Mouse (Mus musculus): Measurements from ENCODE around the gene Nptx2. TPM values are rescaled to one million over a fixed set of nuclear protein-coding genes. Genes with fewer than 3 reads are reported as not detected.

Gene Nptx2
- polyA plus RNA-seq, 1 experiment from 2014 or later: 0.23 TPM

DNA sequence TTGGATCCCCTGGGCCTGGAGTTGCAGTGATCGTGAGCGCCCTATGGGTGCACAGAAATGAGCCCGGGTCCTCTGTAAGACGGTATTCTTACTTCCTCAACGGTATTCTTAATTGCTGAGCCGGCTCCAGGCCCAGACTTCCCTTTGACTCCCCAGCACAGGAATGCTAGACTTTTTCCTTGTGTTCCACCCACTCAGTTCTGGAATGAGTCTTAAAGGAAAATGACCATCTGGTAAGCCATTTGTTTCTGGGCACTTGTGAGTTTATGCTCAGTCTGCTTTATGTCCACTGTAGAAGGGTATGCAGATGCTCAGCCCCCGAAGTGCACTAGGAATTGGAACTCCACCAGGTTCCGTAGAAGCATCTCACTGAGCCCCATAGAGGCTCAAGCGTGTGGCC lies 4.3 kb downstream of the Nptx2 start:
- no peak for DNase-seq (ENCODE audit: low spot score)
- Histone ChIP-seq H3K9ac (ENCODE audit: low read length) (no peak overlapping the region), H3K4me1 (ENCODE audit: control insufficient read depth, insufficient read depth, low read length) (no peaks in the 10 kb centered on the region; the same call in 1 of the 2 replicates), H3K4me2 (ENCODE audit: low read depth, severe bottlenecking) (no peak overlapping the region), H3K9me3 (ENCODE audit: control insufficient read depth, low read length) (no peaks in the 10 kb centered on the region), H3K36me3 (ENCODE audit: control insufficient read depth, insufficient read depth, low read length) (no peaks in the 10 kb centered on the region), H3K4me3 (ENCODE audit: low read depth, low read length) (no peak overlapping the region), H3K27ac (replicated peaks; ENCODE audit: low read depth, low read length) (no peak overlapping the region), H3K27me3 (ENCODE audit: control insufficient read depth, insufficient read depth, low read length) (peaks cover 29% of the 10 kb centered on the region)
- 67% methylated on average over 9 of the region's 9 CpGs for WGBS
- no peak for ATAC-seq (ENCODE audit: insufficient number of reproducible peaks, low FRiP score, low TSS enrichment, low read depth)

DNA sequence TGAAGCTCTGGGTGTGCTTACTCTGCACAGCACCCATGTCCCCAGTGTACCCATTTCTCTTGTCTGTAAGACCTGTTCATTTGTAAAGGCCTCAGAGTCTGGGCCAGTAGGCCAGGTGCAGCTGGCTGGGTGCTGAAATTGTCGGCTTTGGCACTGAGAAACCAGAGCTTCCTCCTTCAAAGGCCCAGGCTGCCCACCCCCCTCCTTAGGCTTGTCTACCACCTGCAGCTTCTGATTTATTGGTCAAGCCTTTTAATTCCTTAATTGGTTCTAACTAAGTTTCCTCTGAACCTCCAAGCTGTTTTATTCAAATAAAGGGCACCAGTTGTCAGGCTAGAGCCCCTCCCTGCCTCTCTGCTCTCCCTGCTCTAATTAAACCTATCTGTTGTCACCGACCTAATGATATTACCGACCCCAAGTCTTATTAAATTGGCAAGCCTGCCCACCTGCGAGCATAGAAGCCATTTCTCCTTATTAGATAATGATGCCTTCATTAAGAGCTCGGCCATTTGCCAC lies 5.0 kb downstream of the Nptx2 start:
- no peak for DNase-seq (ENCODE audit: low spot score)
- Histone ChIP-seq H3K4me3 (ENCODE audit: low read depth, low read length) (no peak overlapping the region), H3K4me2 (ENCODE audit: low read depth, severe bottlenecking) (no peak overlapping the region), H3K9ac (ENCODE audit: low read length) (no peak overlapping the region), H3K9me3 (ENCODE audit: control insufficient read depth, low read length) (no peaks in the 10 kb centered on the region), H3K36me3 (ENCODE audit: control insufficient read depth, insufficient read depth, low read length) (no peaks in the 10 kb centered on the region), H3K27me3 (ENCODE audit: control insufficient read depth, insufficient read depth, low read length) (peaks cover 25% of the 10 kb centered on the region), H3K4me1 (ENCODE audit: control insufficient read depth, insufficient read depth, low read length) (no peaks in the 10 kb centered on the region; the same call in 1 of the 2 replicates), H3K27ac (replicated peaks; ENCODE audit: low read depth, low read length) (no peak overlapping the region)
- no peak for ATAC-seq (ENCODE audit: insufficient number of reproducible peaks, low FRiP score, low TSS enrichment, low read depth)
- WGBS: 23% methylated on average over 5 of the region's 5 CpGs

- H3K36me3 ChIP-seq (ENCODE audit: control insufficient read depth, insufficient read depth, low read length): no peaks in the 10 kb centered on the region
- WGBS: 42% methylated on average over 10 of the region's 10 CpGs
- H3K4me2 ChIP-seq (ENCODE audit: low read depth, severe bottlenecking): no peak overlapping the region
- no peak overlapping the region for H3K9ac ChIP-seq (ENCODE audit: low read length)
- DNase-seq (ENCODE audit: low spot score): no peak
- no peaks in the 10 kb centered on the region; the same call in 1 of the 2 replicates for H3K9me3 ChIP-seq (ENCODE audit: control insufficient read depth, low read length)
- H3K27ac ChIP-seq (replicated peaks; ENCODE audit: low read depth, low read length): no peak overlapping the region
- no peak overlapping the region for H3K4me3 ChIP-seq (ENCODE audit: low read depth, low read length)
- no peaks in the 10 kb centered on the region for H3K4me1 ChIP-seq (ENCODE audit: control insufficient read depth, insufficient read depth, low read length)
- no peaks in the 10 kb centered on the region for H3K27me3 ChIP-seq (ENCODE audit: control insufficient read depth, insufficient read depth, low read length)
- no peak for ATAC-seq (ENCODE audit: insufficient number of reproducible peaks, low FRiP score, low TSS enrichment, low read depth)
Observed at GRCm38 (mm10) chr5:144556710-144557109, 11.0 kb downstream of the Nptx2 start.

DNA sequence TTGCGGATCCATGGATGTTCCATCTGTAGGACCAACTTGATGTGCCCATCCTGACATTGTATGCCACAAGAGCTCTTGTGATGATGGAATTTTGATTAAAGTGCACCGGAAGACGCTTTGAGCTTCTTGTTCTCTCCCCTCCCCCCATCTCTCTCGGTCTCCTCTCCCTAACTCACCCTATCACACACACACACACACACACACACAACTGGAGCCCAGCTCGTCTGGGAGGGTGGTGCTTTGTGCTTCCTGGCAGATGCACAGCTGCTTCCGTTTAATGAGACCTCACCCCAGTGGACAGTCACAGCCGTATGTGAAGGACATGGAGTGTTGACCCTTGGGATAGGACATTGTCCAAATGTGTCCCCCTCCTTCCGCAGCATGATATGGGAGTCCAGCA lies 11.7 kb downstream of the Nptx2 start:
- no peak overlapping the region for H3K4me2 ChIP-seq (ENCODE audit: low read depth, severe bottlenecking)
- no peak overlapping the region for H3K4me3 ChIP-seq (ENCODE audit: low read depth, low read length)
- H3K9me3 ChIP-seq (ENCODE audit: control insufficient read depth, low read length): no peaks in the 10 kb centered on the region; the same call in 1 of the 2 replicates
- H3K27ac ChIP-seq (replicated peaks; ENCODE audit: low read depth, low read length): no peak overlapping the region
- H3K27me3 ChIP-seq (ENCODE audit: control insufficient read depth, insufficient read depth, low read length): no peaks in the 10 kb centered on the region
- no peak for ATAC-seq (ENCODE audit: insufficient number of reproducible peaks, low FRiP score, low TSS enrichment, low read depth)
- H3K4me1 ChIP-seq (ENCODE audit: control insufficient read depth, insufficient read depth, low read length): no peaks in the 10 kb centered on the region
- no peak for DNase-seq (ENCODE audit: low spot score)
- WGBS: 57% methylated on average over 8 of the region's 8 CpGs
- no peak overlapping the region for H3K9ac ChIP-seq (ENCODE audit: low read length)
- no peaks in the 10 kb centered on the region for H3K36me3 ChIP-seq (ENCODE audit: control insufficient read depth, insufficient read depth, low read length)

GRCm38 (mm10) chr5:144558481-144558880 lies 12.8 kb downstream of the Nptx2 start:
- ATAC-seq (ENCODE audit: insufficient number of reproducible peaks, low FRiP score, low TSS enrichment, low read depth) (no peak), DNase-seq (ENCODE audit: low spot score) (no peak)
- Histone ChIP-seq H3K36me3 (ENCODE audit: control insufficient read depth, insufficient read depth, low read length) (no peaks in the 10 kb centered on the region), H3K9me3 (ENCODE audit: control insufficient read depth, low read length) (no peaks in the 10 kb centered on the region; the same call in 1 of the 2 replicates), H3K9ac (ENCODE audit: low read length) (no peak overlapping the region), H3K27me3 (ENCODE audit: control insufficient read depth, insufficient read depth, low read length) (no peaks in the 10 kb centered on the region), H3K4me3 (ENCODE audit: low read depth, low read length) (no peak overlapping the region), H3K4me2 (ENCODE audit: low read depth, severe bottlenecking) (no peak overlapping the region), H3K4me1 (ENCODE audit: control insufficient read depth, insufficient read depth, low read length) (no peaks in the 10 kb centered on the region), H3K27ac (replicated peaks; ENCODE audit: low read depth, low read length) (no peak overlapping the region)

- no peak overlapping the region for H3K4me3 ChIP-seq (ENCODE audit: low read depth, low read length)
- no peak for DNase-seq (ENCODE audit: low spot score)
- H3K4me1 ChIP-seq (ENCODE audit: control insufficient read depth, insufficient read depth, low read length): no peaks in the 10 kb centered on the region
- no peak overlapping the region for H3K27ac ChIP-seq (replicated peaks; ENCODE audit: low read depth, low read length)
- no peak for ATAC-seq (ENCODE audit: insufficient number of reproducible peaks, low FRiP score, low TSS enrichment, low read depth)
- WGBS: 81% methylated on average over 4 of the region's 4 CpGs
- no peaks in the 10 kb centered on the region for H3K36me3 ChIP-seq (ENCODE audit: control insufficient read depth, insufficient read depth, low read length)
- no peaks in the 10 kb centered on the region for H3K9me3 ChIP-seq (ENCODE audit: control insufficient read depth, low read length)
- H3K27me3 ChIP-seq (ENCODE audit: control insufficient read depth, insufficient read depth, low read length): no peaks in the 10 kb centered on the region
- no peak overlapping the region for H3K4me2 ChIP-seq (ENCODE audit: low read depth, severe bottlenecking)
- H3K9ac ChIP-seq (ENCODE audit: low read length): no peak overlapping the region
Observed at GRCm38 (mm10) chr5:144565739-144566138, 20.0 kb downstream of the Nptx2 start.

- DNase-seq (ENCODE audit: low spot score): no peak
- Histone ChIP-seq H3K27me3 (ENCODE audit: control insufficient read depth, insufficient read depth, low read length) (no peaks in the 10 kb centered on the region), H3K36me3 (ENCODE audit: control insufficient read depth, insufficient read depth, low read length) (no peaks in the 10 kb centered on the region), H3K9me3 (ENCODE audit: control insufficient read depth, low read length) (no peaks in the 10 kb centered on the region), H3K4me2 (ENCODE audit: low read depth, severe bottlenecking) (no peak overlapping the region), H3K4me1 (ENCODE audit: control insufficient read depth, insufficient read depth, low read length) (no peaks in the 10 kb centered on the region), H3K9ac (ENCODE audit: low read length) (no peak overlapping the region), H3K27ac (replicated peaks; ENCODE audit: low read depth, low read length) (no peak overlapping the region), H3K4me3 (ENCODE audit: low read depth, low read length) (no peak overlapping the region)
- ATAC-seq (ENCODE audit: insufficient number of reproducible peaks, low FRiP score, low TSS enrichment, low read depth): no peak
- WGBS: 94% methylated on average over 5 of the region's 5 CpGs
Observed at GRCm38 (mm10) chr5:144585100-144585499, 39.4 kb downstream of the Nptx2 start.

- DNase-seq (ENCODE audit: low spot score) (no peak), ATAC-seq (ENCODE audit: insufficient number of reproducible peaks, low FRiP score, low TSS enrichment, low read depth) (no peak)
- H3K9me3 ChIP-seq (ENCODE audit: control insufficient read depth, low read length): no peaks in the 10 kb centered on the region
- no peak overlapping the region for H3K4me3 ChIP-seq (ENCODE audit: low read depth, low read length)
- no peaks in the 10 kb centered on the region for H3K27me3 ChIP-seq (ENCODE audit: control insufficient read depth, insufficient read depth, low read length)
- H3K27ac ChIP-seq (replicated peaks; ENCODE audit: low read depth, low read length): no peak overlapping the region
- H3K4me2 ChIP-seq (ENCODE audit: low read depth, severe bottlenecking): no peak overlapping the region
- no peaks in the 10 kb centered on the region for H3K36me3 ChIP-seq (ENCODE audit: control insufficient read depth, insufficient read depth, low read length)
- H3K9ac ChIP-seq (ENCODE audit: low read length): no peak overlapping the region
- 49% methylated on average over 12 of the region's 12 CpGs for WGBS
- H3K4me1 ChIP-seq (ENCODE audit: control insufficient read depth, insufficient read depth, low read length): no peaks in the 10 kb centered on the region
Observed at GRCm38 (mm10) chr5:144591248-144591880, 45.7 kb downstream of the Nptx2 start.

GRCm38 (mm10) chr5:144594796-144595195 lies 49.1 kb downstream of the Nptx2 start:
- H3K27ac ChIP-seq (replicated peaks; ENCODE audit: low read depth, low read length): no peak overlapping the region
- H3K4me1 ChIP-seq (ENCODE audit: control insufficient read depth, insufficient read depth, low read length): no peaks in the 10 kb centered on the region
- no peak overlapping the region for H3K9ac ChIP-seq (ENCODE audit: low read length)
- 89% methylated on average over 9 of the region's 9 CpGs for whole genome bisulfite sequencing
- H3K9me3 ChIP-seq (ENCODE audit: control insufficient read depth, low read length): no peaks in the 10 kb centered on the region
- H3K4me2 ChIP-seq (ENCODE audit: low read depth, severe bottlenecking): no peak overlapping the region
- ATAC-seq (ENCODE audit: insufficient number of reproducible peaks, low FRiP score, low TSS enrichment, low read depth) (no peak), DNase-seq (ENCODE audit: low spot score) (no peak)
- no peak overlapping the region for H3K4me3 ChIP-seq (ENCODE audit: low read depth, low read length)
- H3K36me3 ChIP-seq (ENCODE audit: control insufficient read depth, insufficient read depth, low read length): no peaks in the 10 kb centered on the region
- H3K27me3 ChIP-seq (ENCODE audit: control insufficient read depth, insufficient read depth, low read length): no peaks in the 10 kb centered on the region

All from limb, embryonic 11.5 days (tissue).